Mouse (Mus musculus) forebrain, embryonic 15.5 days (tissue): ENCODE measurements around the gene Mettl8. TPM values are rescaled to one million over a fixed set of nuclear protein-coding genes. Genes with fewer than 3 reads are reported as not detected.

Source experiments
- ATAC-seq: fragments of 200-750 bp; cut with Nextera tagmentation; replicated peaks from 2 replicates; pipeline ENCODE4 v1.8.0; 2017; ENCODE audit warnings: mild to moderate bottlenecking, moderate TSS enrichment, moderate library complexity
- H3K27ac ChIP-seq: fragments of 300-500 bp; sonication (generic); replicated peaks from 2 replicates; pipeline ENCODE4 v1.5.1; 2015; ENCODE audit warnings: mild to moderate bottlenecking, inconsistent platforms
- H3K27me3 ChIP-seq: fragments of 300-500 bp; sonication (generic); 2 replicates; pipeline ENCODE4 v1.6.1; 2015; ENCODE audit warnings: inconsistent platforms
- H3K36me3 ChIP-seq: fragments of 300-500 bp; sonication (generic); 2 replicates; pipeline ENCODE4 v1.6.1; 2015; ENCODE audit warnings: mild to moderate bottlenecking, inconsistent platforms
- H3K4me1 ChIP-seq: fragments of 300-500 bp; sonication (generic); 2 replicates; pipeline ENCODE4 v1.6.1; 2015; ENCODE audit warnings: inconsistent platforms
- H3K4me2 ChIP-seq: fragments of 300-500 bp; sonication (generic); replicated peaks from 2 replicates; pipeline ENCODE4 v1.6.1; 2015; ENCODE audit warnings: mild to moderate bottlenecking, inconsistent platforms
- H3K4me3 ChIP-seq: fragments of 300-500 bp; sonication (generic); 2 replicates; pipeline ENCODE4 v1.5.1; 2015; ENCODE audit warnings: mild to moderate bottlenecking, inconsistent platforms
- H3K9ac ChIP-seq: fragments of 300-500 bp; sonication (generic); replicated peaks from 2 replicates; pipeline ENCODE4 v1.6.1; 2015; ENCODE audit warnings: mild to moderate bottlenecking, inconsistent platforms
- H3K9me3 ChIP-seq: fragments of 300-500 bp; sonication (generic); 2 replicates; pipeline ENCODE4 v1.6.1; 2016; ENCODE audit warnings: inconsistent platforms
- WGBS: fragments of 180-500 bp; shearing (Covaris S2); methylation state at CpG from one replicate; pipeline ENCODE4 v1.1.7; 2015; ENCODE audit warnings: mixed read lengths; 5-methylcytosine and 5-hydroxymethylcytosine counted together
- polyA plus RNA-seq: library from polyadenylated mRNA; unstranded; fragments of >200 nt; fragmentation: Nextera tagmentation; extraction: Ambion mirVana; gene quantifications from 2 replicates; pipeline ENCODE4 v1.2.1, GENCODE M21; 2015

Mettl8 gene
- polyA plus RNA-seq, 1 experiment from 2014 or later: 16.5 TPM

DNA sequence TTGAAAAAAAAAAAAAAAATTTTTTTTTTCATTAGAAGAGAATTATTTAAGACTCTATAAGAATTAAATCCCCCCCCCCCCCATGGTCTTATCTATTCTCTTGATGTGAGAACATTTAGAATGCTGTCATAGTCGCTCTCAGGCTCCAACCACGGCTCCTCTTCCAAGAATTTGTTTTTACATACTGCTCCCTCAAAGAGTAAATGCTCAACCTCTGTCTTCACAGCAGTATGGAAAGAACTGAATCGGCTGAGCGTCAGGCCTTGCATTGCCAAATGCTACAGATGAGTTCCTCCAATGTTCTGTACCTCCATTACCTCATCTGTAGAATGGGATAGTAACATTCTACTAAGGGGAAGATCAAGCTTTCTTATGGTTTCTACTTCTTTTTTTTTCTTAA is 16.2 kb upstream of the Mettl8 start:
- Histone ChIP-seq H3K27ac (no peak overlapping the region), H3K36me3 (peaks cover 4% of the 10 kb centered on the region; the same call in 1 of the 2 replicates), H3K27me3 (no peaks in the 10 kb centered on the region), H3K4me3 (no peak overlapping the region), H3K9me3 (no peaks in the 10 kb centered on the region), H3K4me2 (no peak overlapping the region), H3K4me1 (no peaks in the 10 kb centered on the region), H3K9ac (no peak overlapping the region)
- 96% methylated on average over 4 of the region's 4 CpGs for WGBS
- no peak for ATAC-seq

DNA sequence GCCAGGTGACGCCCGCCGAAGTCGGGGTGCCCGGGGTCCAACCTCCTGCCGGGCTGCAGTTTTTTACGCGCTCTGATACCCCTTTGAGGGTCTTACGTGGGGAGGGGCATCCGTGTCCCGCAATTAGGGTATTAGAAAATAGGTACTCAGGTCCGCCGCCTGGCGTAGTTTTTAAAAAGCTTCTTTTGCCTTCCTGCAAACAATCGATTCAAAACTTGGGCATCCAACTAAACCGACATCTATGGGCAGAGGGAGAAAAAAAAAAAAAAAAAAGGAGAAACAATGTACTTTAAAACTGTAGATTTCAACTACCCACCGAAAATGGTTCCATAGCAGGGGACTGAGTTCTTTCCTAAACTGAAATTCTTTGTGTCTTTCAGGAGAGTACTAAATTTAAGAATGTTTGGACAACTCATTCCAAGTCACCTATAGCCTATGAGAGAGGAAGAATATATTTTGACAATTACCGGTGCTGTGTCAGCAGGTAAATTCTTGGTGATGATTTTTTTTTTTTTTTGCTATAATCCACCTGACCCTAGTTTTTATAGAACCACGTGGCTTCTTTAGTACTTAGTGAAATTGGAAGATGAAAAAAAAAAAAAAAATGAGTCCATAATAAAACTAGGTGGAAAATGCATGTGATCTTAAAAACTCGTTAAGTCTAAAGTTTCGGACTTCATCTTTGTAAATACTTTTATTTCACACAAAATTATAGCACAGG is 892 bp upstream of the Mettl8 start:
- Histone ChIP-seq H3K4me1 (peaks cover 21% of the 10 kb centered on the region), H3K27me3 (no peaks in the 10 kb centered on the region), H3K9me3 (no peaks in the 10 kb centered on the region), H3K4me2 (peak overlapping the region; percentile 82), H3K4me3 (peak overlapping the region; percentile 74), H3K9ac (peak overlapping the region; percentile 86), H3K36me3 (peaks cover 13% of the 10 kb centered on the region; the same call in 1 of the 2 replicates), H3K27ac (peak overlapping the region; percentile 95)
- WGBS: 11% methylated on average over 21 of the region's 21 CpGs
- no peak for ATAC-seq

DNA sequence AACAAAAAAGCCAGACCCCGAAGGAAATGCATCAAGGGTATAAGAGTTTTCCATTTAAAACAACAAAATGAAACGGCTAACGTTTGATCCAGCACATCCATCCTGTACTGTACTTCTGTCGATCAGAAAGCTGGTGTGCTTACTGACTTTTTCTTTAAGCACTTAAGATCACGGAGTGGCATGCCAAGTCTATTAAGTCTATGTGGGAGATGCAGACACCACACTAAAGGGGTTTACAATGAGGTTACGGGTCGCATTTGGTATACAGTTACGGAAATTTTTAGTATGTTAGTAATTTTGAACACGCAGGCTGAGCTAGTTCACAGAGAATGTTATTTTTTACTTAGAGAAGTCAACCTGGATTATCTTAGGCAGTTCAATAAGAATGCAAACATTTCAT is 667 bp downstream of the Mettl8 start:
- peak overlapping the region; percentile 74 for H3K4me3 ChIP-seq
- peak overlapping the region; percentile 82 for H3K4me2 ChIP-seq
- H3K36me3 ChIP-seq: peaks cover 10% of the 10 kb centered on the region; the same call in 1 of the 2 replicates
- peak overlapping the region; percentile 95 for H3K27ac ChIP-seq
- no peaks in the 10 kb centered on the region for H3K27me3 ChIP-seq
- no peak for ATAC-seq
- WGBS: 44% methylated on average over 9 of the region's 9 CpGs
- peaks cover 21% of the 10 kb centered on the region for H3K4me1 ChIP-seq
- peak overlapping the region; percentile 79 for H3K9ac ChIP-seq
- no peaks in the 10 kb centered on the region for H3K9me3 ChIP-seq

DNA sequence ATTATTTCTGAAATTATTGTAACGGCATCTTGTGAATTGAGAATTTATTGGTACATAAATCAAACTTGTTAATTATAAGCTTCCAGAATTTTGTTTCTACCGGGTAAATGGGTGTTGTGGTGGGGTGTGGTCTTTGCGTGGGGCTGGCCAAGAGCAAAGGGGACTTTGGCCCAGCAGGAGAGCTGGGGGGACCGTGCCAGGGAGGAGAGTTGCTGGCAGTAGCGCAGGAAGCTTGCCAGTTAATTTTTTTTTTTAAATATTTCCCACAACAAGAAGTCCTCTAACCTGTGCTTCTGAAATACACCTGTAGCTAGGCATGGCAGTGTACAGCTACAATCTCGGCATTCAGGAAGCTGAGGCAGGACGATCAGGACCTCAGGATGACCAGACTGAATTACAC is 4.9 kb downstream of the Mettl8 start:
- Histone ChIP-seq H3K9me3 (no peaks in the 10 kb centered on the region), H3K4me1 (peaks cover 21% of the 10 kb centered on the region), H3K9ac (no peak overlapping the region), H3K4me2 (no peak overlapping the region), H3K27ac (no peak overlapping the region), H3K36me3 (no peaks in the 10 kb centered on the region), H3K4me3 (no peak overlapping the region), H3K27me3 (no peaks in the 10 kb centered on the region)
- 89% methylated on average over 7 of the region's 7 CpGs for WGBS
- ATAC-seq: no peak

DNA sequence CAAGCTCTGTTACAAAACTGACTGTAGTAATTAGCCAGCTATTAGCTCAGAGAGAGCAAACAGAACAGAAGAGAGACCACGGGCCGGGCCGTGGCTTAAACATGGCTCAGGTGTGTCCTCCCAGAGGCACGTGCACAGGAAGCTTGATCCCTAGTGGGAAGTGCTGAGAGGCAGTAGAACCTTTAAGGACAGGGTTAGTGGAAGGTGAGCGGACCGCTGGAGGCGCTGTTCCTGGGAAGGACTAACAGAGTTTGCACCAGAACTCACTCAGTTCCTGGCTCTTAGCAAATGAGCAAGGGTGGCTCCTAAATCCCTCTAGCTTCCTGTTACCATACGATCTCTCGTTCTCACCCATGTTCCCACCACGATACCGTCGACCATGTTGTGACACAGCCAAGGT is 6.5 kb downstream of the Mettl8 start:
- no peak overlapping the region for H3K4me3 ChIP-seq
- ATAC-seq: no peak
- whole genome bisulfite sequencing: 80% methylated on average over 12 of the region's 12 CpGs
- no peak overlapping the region for H3K9ac ChIP-seq
- no peaks in the 10 kb centered on the region for H3K27me3 ChIP-seq
- H3K4me1 ChIP-seq: 0 out of 2 replicates have a peak, but pooled peaks cover 8% of the 10 kb centered on the region
- no peak overlapping the region for H3K4me2 ChIP-seq
- no peaks in the 10 kb centered on the region for H3K36me3 ChIP-seq
- H3K27ac ChIP-seq: no peak overlapping the region
- no peaks in the 10 kb centered on the region for H3K9me3 ChIP-seq

DNA sequence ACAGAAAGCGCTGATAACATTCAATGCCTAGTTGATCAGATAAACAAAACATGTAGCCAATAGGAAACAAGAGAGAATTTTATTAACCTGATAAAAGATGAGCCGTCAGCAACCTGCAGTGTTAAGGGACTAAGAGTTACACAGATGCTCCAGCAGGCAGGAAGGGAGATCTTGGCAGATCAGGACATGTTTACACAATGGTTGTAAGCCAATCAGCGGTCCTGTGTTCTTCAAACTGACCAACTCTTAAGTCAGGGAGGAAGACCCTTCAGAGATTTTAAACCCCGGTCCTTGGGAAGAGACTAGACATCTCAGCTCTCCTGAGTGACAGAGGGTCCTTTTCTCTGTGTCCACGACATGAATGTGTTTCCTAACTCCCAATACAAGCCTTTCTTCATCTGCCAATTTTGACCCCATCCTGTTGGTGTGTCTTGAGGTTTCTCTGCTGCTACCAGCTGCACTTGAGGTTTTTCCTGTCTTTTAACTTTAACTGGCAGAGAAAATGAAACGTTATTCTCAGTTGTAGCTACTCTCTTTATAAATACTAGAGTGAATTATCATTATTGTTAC is 8.5 kb downstream of the Mettl8 start:
- H3K4me2 ChIP-seq: no peak overlapping the region
- no peak overlapping the region for H3K4me3 ChIP-seq
- H3K27ac ChIP-seq: no peak overlapping the region
- no peaks in the 10 kb centered on the region for H3K27me3 ChIP-seq
- H3K9me3 ChIP-seq: no peaks in the 10 kb centered on the region
- no peak for ATAC-seq
- no peak overlapping the region for H3K9ac ChIP-seq
- 85% methylated on average over 6 of the region's 6 CpGs for WGBS
- no peaks in the 10 kb centered on the region for H3K36me3 ChIP-seq
- 0 out of 2 replicates have a peak, but pooled peaks cover 2% of the 10 kb centered on the region for H3K4me1 ChIP-seq

DNA sequence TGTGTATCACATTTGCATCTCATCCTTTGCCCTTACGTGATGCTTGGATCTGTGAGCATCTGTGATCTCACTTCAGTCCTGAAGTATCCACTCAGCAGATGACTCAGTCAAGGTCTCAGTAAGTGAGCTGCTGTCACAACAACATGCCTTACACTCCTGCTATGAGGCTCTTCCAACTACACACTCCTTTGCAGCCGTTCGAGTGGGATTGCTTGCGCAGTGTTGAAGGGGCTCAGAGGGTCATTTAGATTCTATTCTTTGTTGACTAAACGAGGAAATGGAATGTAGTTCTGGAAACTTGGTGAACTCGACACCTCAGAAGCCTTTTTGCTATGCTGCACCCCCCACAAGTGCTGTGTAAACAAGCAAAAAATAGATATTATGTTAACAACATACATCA is 9.2 kb downstream of the Mettl8 start:
- H3K4me1 ChIP-seq: no peaks in the 10 kb centered on the region
- H3K27ac ChIP-seq: no peak overlapping the region
- WGBS: 62% methylated on average over 6 of the region's 6 CpGs
- H3K36me3 ChIP-seq: no peaks in the 10 kb centered on the region
- ATAC-seq: no peak
- H3K27me3 ChIP-seq: no peaks in the 10 kb centered on the region
- H3K9ac ChIP-seq: no peak overlapping the region
- H3K4me2 ChIP-seq: no peak overlapping the region
- no peaks in the 10 kb centered on the region for H3K9me3 ChIP-seq
- H3K4me3 ChIP-seq: no peak overlapping the region

DNA sequence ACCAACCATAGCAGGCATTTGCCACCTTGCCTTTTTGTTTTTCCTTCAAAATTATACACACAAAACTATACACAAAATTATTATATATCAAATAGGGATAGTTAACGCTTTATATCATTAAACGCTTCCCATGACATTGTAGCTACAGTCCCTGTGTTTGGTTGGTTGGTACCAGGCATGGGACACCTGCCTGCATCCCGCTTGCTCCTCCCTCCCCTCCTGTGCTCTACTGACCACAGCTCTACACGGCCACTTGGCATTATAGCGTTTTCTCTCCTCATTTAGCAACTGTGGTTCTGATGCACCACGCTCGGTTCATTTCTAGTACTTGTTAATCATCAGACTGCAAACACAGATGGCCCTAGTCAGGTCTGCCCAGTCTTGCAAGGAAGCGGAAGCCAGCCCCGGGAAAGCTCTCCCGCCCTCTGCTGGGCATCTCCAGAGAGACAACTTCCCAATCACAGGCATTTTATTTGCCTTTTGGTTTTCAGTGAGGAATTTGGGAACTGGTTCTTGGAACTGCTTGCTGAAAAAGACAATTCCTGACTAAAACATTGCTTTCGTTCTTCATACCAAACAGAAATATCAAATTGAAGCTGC is 15.8 kb downstream of the Mettl8 start:
- peak overlapping the region; percentile 30 for H3K4me2 ChIP-seq
- no peak overlapping the region for H3K4me3 ChIP-seq
- H3K27ac ChIP-seq: peak overlapping the region; percentile 63
- WGBS: 41% methylated on average over 11 of the region's 11 CpGs
- no peaks in the 10 kb centered on the region for H3K9me3 ChIP-seq
- H3K9ac ChIP-seq: no peak overlapping the region
- peak; percentile 91 for ATAC-seq
- H3K4me1 ChIP-seq: peaks cover 12% of the 10 kb centered on the region
- H3K36me3 ChIP-seq: no peaks in the 10 kb centered on the region
- no peaks in the 10 kb centered on the region for H3K27me3 ChIP-seq

DNA sequence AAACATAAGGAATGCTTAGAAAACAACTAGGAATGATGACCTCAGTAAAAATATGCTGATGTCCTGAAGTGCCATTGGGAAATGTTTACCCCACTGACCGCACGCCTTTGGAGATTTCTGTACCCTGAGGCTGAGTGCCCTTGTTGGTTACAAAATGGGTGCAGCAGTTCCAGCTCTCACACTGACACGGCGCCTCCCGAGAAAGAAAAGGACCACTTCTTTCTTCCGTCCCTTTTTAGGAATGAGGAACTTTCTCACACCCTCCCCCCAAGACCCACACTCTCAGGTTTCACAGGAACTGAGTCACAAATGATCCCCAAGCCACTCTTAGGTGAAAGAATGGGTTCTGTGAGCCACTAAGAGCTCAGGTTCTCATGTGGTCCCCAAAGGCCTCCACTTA is 17.9 kb downstream of the Mettl8 start:
- no peak overlapping the region for H3K4me3 ChIP-seq
- H3K9ac ChIP-seq: no peak overlapping the region
- H3K36me3 ChIP-seq: no peaks in the 10 kb centered on the region
- no peaks in the 10 kb centered on the region for H3K27me3 ChIP-seq
- H3K27ac ChIP-seq: no peak overlapping the region
- no peak overlapping the region for H3K4me2 ChIP-seq
- 78% methylated on average over 6 of the region's 6 CpGs for WGBS
- no peak for ATAC-seq
- H3K4me1 ChIP-seq: peaks cover 29% of the 10 kb centered on the region
- H3K9me3 ChIP-seq: no peaks in the 10 kb centered on the region

DNA sequence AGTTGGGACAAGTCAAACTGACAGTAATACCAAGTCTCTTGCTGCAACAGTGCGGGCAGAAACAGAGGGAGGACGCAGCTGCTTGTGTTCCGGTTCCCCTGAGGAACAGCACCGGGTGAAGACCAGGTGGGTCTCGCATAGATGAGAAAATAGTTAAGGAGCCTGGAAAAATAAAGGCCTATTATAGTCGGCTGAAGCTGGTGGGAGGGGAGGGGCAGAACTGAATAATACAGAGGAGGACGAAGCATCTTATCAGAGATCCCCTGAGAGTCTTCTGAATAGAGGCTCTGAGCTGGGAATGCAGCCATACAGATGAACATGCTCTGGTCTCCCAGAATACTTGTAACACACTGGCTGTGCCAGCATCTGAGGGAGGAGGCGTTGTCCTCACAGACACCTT is 21.4 kb downstream of the Mettl8 start:
- H3K4me1 ChIP-seq: peaks cover 33% of the 10 kb centered on the region
- no peak overlapping the region for H3K4me3 ChIP-seq
- no peak overlapping the region for H3K27ac ChIP-seq
- no peaks in the 10 kb centered on the region for H3K36me3 ChIP-seq
- no peak for ATAC-seq
- H3K9ac ChIP-seq: no peak overlapping the region
- 38% methylated on average over 8 of the region's 8 CpGs for WGBS
- H3K27me3 ChIP-seq: no peaks in the 10 kb centered on the region
- no peaks in the 10 kb centered on the region for H3K9me3 ChIP-seq
- H3K4me2 ChIP-seq: no peak overlapping the region

DNA sequence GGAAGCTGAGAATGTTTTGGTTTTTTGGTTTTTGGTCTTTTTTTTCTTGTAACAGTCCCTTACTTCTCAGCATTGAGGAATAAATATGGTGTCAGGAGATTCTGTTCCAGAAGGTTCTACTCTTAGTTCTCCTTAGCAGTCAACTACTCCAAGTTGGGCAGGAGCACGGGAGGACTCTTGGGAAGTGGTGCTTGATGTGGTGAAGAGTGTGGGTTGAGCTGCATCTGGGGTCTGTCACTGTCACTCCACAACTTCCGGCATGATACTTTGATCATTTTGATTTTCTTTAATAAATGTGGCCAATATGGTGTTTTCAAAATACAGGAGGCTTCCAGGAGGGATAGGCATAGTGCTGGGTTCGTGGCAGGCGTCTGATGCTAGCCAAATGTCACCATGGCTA is 22.4 kb downstream of the Mettl8 start:
- H3K27me3 ChIP-seq: no peaks in the 10 kb centered on the region
- H3K4me2 ChIP-seq: no peak overlapping the region
- H3K9ac ChIP-seq: no peak overlapping the region
- peaks cover 33% of the 10 kb centered on the region for H3K4me1 ChIP-seq
- no peak for ATAC-seq
- H3K27ac ChIP-seq: peak overlapping the region; percentile 51
- H3K36me3 ChIP-seq: no peaks in the 10 kb centered on the region
- WGBS: 87% methylated on average over 4 of the region's 4 CpGs
- H3K9me3 ChIP-seq: no peaks in the 10 kb centered on the region
- H3K4me3 ChIP-seq: no peak overlapping the region

DNA sequence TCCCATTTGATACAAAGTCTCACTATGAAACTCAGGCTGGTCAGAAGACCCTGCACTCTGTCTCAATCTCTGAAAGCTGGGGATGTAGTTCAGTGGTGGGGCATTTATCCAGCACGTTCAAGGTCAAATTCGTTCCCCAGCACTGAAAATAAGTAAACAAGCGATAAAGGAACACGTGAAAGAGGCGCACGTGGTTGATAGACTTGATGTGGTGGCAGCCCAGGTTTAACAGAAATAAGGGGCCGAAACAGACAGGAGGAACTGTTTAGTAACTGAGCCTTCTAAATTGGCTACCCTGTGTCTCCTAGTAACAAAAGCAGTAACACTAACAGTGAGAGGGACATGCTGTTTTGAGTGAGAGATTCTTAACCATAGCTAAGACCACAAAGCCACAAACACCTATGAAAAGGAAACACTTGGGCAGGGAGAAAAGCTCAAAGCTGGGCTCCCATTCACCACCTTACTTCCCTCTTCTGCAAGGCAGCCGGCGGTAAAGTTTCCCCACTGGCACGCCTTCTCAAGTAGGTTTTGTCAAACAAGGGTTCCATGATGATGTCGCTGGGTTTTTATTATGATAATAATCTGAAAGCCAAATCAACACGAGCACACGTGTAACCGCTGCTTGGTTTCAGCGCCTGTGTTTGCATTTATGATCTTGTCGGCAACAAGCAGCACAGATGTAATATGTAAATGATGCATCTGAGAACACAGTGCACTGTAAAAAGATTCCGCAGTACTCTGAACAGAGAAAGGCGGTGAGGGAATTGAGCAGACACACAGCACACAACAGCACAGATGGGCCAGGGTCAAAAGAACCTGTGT is 23.2 kb downstream of the Mettl8 start:
- peaks cover 33% of the 10 kb centered on the region for H3K4me1 ChIP-seq
- peak; percentile 69; the same call in 1 of the 2 replicates for ATAC-seq
- H3K36me3 ChIP-seq: no peaks in the 10 kb centered on the region
- no peak overlapping the region for H3K9ac ChIP-seq
- H3K4me2 ChIP-seq: no peak overlapping the region; the same call in 1 of the 2 replicates
- peak overlapping the region; percentile 51 for H3K27ac ChIP-seq
- no peaks in the 10 kb centered on the region for H3K27me3 ChIP-seq
- no peaks in the 10 kb centered on the region for H3K9me3 ChIP-seq
- H3K4me3 ChIP-seq: no peak overlapping the region
- WGBS: 46% methylated on average over 18 of the region's 18 CpGs
